Mouse (Mus musculus) kidney, adult 8-10 months (tissue): Measurements from ENCODE around the gene Olfr1030.
"Not testable (repeated sequence)": the region's sequence is repeated elsewhere in the genome, so short reads cannot be mapped to it uniquely, and the experiment has no call there.

Source experiments
- DNase-seq, 2 experiments: peaks; one replicate each; pipeline ENCODE4 v3.0.0; 2022

The Olfr1030 gene

GRCm38 (mm10) chr2:85978976-85979375 is at the start of gene Olfr1030:
Gene Olfr1030, plus strand, starts transcription at chr2:85979276.
- no peak for DNase-seq

GRCm38 (mm10) chr2:85950137-85950536 is 28.9 kb upstream of the Olfr1030 start, which contains the start of gene Olfr1028:
Gene Olfr1028, plus strand, starts transcription at chr2:85950437.
- DNase-seq: no peak

GRCm38 (mm10) chr2:85973595-85973994 is 5.5 kb upstream of the Olfr1030 start, which contains the start of gene Olfr1029:
Gene Olfr1029, plus strand, starts transcription at chr2:85973895.
- no peak for DNase-seq

GRCm38 (mm10) chr2:85990004-85990403 is 10.9 kb downstream of the Olfr1030 start, which contains the start of gene Olfr1031:
Gene Olfr1031, plus strand, starts transcription at chr2:85990304.
- DNase-seq: no peak

- DNase-seq: no peak
These were observed 26.2 kb downstream of the Olfr1030 start, which contains the start of gene Olfr1032 for GRCm38 (mm10) chr2:86005240-86005639. Gene Olfr1032, plus strand, starts transcription at chr2:86005540.

- DNase-seq: not testable (repeated sequence)
These were observed 41.3 kb downstream of the Olfr1030 start, which contains the start of gene Olfr1033 for GRCm38 (mm10) chr2:86020406-86020805. Gene Olfr1033, plus strand, starts transcription at chr2:86020633.

- not testable (repeated sequence) for DNase-seq
These were observed 42.4 kb downstream of the Olfr1030 start for GRCm38 (mm10) chr2:86021518-86021917.
